Mouse (Mus musculus) kidney, adult 2 months (tissue): Measurements from ENCODE around the gene Tmem178b.

Source experiments
- CTCF ChIP-seq: fragments of 200-500 bp; conservative IDR thresholded peaks from 2 replicates; pipeline ENCODE4 v1.5.1; 2011; ENCODE audit warnings: low read depth, mild to moderate bottlenecking, control low read depth, low read length, moderate library complexity, mixed read lengths; ENCODE audit not compliant: insufficient read depth, insufficient read length
- POLR2A ChIP-seq: fragments of 200-500 bp; IDR thresholded peaks from one replicate; pipeline ENCODE4 v1.6.1; 2011; ENCODE audit warnings: low read depth, low read length, control low read depth

- TF ChIP-seq CTCF (no peak; the same call in 1 of the 2 replicates), POLR2A (no peak)
These were observed 24.3 kb upstream of the Tmem178b start for GRCm38 (mm10) chr6:39848766-39849165.
